Mouse (Mus musculus) thymus, postnatal 36 days (tissue): ENCODE data around the gene Kcnk7.

Experiments used
- DNase-seq, 2 experiments: peaks; one replicate each; pipeline ENCODE4 v3.0.0; 2022; ENCODE audit warnings: mixed read lengths in 2 of 2

Kcnk7 gene

DNA sequence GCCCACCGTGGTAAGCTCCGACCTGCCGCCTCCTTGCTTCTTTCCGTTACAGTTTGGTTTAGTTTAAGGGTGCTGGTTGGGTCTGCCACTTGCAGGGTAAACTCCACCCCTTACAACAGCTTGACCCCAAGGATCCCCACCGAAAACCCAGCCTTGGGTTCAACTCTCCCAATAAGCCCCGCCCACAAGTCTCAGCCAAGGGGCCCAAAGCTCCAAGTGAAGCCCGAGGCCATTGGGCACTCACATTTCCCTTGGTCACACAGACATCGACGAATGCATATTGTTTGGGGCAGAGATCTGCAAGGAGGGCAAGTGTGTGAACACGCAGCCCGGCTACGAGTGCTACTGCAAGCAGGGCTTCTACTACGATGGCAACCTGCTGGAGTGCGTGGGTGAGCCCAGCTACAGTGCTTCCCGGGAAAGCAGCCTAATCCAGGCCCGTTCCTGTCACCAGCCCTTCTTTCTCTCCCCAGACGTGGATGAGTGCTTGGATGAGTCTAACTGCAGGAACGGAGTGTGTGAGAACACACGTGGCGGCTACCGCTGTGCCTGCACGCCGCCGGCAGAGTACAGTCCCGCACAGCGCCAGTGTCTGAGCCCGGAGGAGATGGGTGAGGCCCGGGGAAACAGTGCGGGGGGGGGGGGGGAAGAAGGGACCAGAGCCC is 52.3 kb downstream of the Kcnk7 start:
- no peak for DNase-seq
